Mouse (Mus musculus) neural tube, embryonic 11.5 days (tissue): ENCODE measurements around the gene Slc9a9. TPM values are rescaled to one million over a fixed set of nuclear protein-coding genes. Genes with fewer than 3 reads are reported as not detected.

Experiments used
- ATAC-seq: fragments of 200-750 bp; cut with Nextera tagmentation; 2 replicates; pipeline ENCODE4 v1.8.0; 2017; ENCODE audit warnings: moderate number of reproducible peaks, mild to moderate bottlenecking, moderate TSS enrichment, moderate library complexity; ENCODE audit not compliant: insufficient read depth, low FRiP score, low TSS enrichment
- DNase-seq: peaks from one replicate; pipeline ENCODE4 v3.0.0-alpha.2; 2015; ENCODE audit warnings: low spot score
- H3K27ac ChIP-seq: fragments of 300-500 bp; sonication (generic); 2 replicates; pipeline ENCODE4 v1.5.1; 2014; ENCODE audit warnings: low read depth, mild to moderate bottlenecking, low read length
- H3K27me3 ChIP-seq: fragments of 300-500 bp; sonication (generic); 2 replicates; pipeline ENCODE4 v1.6.1; 2014; ENCODE audit warnings: mild to moderate bottlenecking, low read length, mixed read lengths; ENCODE audit not compliant: control insufficient read depth, insufficient read depth
- H3K36me3 ChIP-seq: fragments of 300-500 bp; sonication (generic); 2 replicates; pipeline ENCODE4 v1.6.1; 2014; ENCODE audit warnings: mild to moderate bottlenecking, low read length, moderate library complexity, mixed read lengths; ENCODE audit not compliant: control insufficient read depth, insufficient read depth
- H3K4me1 ChIP-seq: fragments of 300-500 bp; sonication (generic); 2 replicates; pipeline ENCODE4 v1.6.1; 2014; ENCODE audit warnings: low read length, mixed read lengths; ENCODE audit not compliant: control insufficient read depth, insufficient read depth
- H3K4me2 ChIP-seq: fragments of 300-500 bp; sonication (generic); 2 replicates; pipeline ENCODE4 v1.6.1; 2014; ENCODE audit warnings: low read depth, mild to moderate bottlenecking, moderate library complexity
- H3K4me3 ChIP-seq: fragments of 300-500 bp; sonication (generic); 2 replicates; pipeline ENCODE4 v1.5.1; 2014; ENCODE audit warnings: low read depth, low read length
- H3K9ac ChIP-seq: fragments of 300-500 bp; sonication (generic); 2 replicates; pipeline ENCODE4 v1.6.1; 2014; ENCODE audit warnings: mild to moderate bottlenecking, low read length
- H3K9me3 ChIP-seq: fragments of 300-500 bp; sonication (generic); 2 replicates; pipeline ENCODE4 v1.6.1; 2016; ENCODE audit warnings: low read length; ENCODE audit not compliant: control insufficient read depth
- WGBS: fragments of 180-500 bp; shearing (Covaris S2); extraction: QIAGEN DNeasy Blood & Tissue Kit; methylation state at CpG from one replicate; pipeline ENCODE4 v1.1.7; 2014; 5-methylcytosine and 5-hydroxymethylcytosine counted together
- polyA plus RNA-seq: library from polyadenylated mRNA; unstranded; fragments of >200 nt; fragmentation: Nextera tagmentation; extraction: Ambion mirVana; gene quantifications from 2 replicates; pipeline ENCODE4 v1.2.1, GENCODE M21; 2014

Gene Slc9a9
- polyA plus RNA-seq, 1 experiment from 2014 or later, result 4.6 TPM

DNA sequence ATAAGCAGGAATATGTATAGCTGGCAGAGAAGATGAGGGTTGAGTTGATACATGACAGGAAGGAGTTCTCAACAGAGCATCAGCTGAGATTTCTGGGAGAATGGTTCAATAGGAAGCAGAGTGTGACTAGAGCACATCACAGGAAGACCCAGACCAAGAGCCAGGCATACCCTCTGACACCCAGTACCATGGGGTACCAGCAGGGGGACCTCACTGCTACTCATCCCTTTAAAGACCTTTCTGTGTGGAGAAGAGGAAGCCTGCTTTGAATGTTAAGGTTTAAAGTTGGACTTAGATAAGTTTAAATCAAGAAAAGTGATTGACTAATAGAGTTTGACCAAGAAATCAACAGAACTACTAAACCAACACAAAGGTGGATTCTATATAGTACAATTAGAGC, 257.4 kb downstream of the Slc9a9 start:
- H3K36me3 ChIP-seq, result no peaks in the 10 kb centered on the region
- no peak overlapping the region for H3K4me2 ChIP-seq
- no peak overlapping the region for H3K9ac ChIP-seq
- no peak overlapping the region for H3K4me3 ChIP-seq
- no peaks in the 10 kb centered on the region for H3K4me1 ChIP-seq
- H3K9me3 ChIP-seq, result no peaks in the 10 kb centered on the region
- ATAC-seq (no peak), DNase-seq (no peak)
- H3K27me3 ChIP-seq, result no peaks in the 10 kb centered on the region
- H3K27ac ChIP-seq, result no peak overlapping the region

GRCm38 (mm10) chr9:94945569-94946135, 275.9 kb downstream of the Slc9a9 start:
- DNase-seq (no peak), ATAC-seq (no peak)
- no peaks in the 10 kb centered on the region for H3K27me3 ChIP-seq
- H3K9me3 ChIP-seq, result no peaks in the 10 kb centered on the region
- H3K36me3 ChIP-seq, result no peaks in the 10 kb centered on the region
- no peak overlapping the region for H3K4me2 ChIP-seq
- no peak overlapping the region for H3K9ac ChIP-seq
- H3K27ac ChIP-seq, result no peak overlapping the region
- H3K4me3 ChIP-seq, result no peak overlapping the region
- no peaks in the 10 kb centered on the region for H3K4me1 ChIP-seq
- WGBS, result 83% methylated on average over 7 of the region's 7 CpGs

DNA sequence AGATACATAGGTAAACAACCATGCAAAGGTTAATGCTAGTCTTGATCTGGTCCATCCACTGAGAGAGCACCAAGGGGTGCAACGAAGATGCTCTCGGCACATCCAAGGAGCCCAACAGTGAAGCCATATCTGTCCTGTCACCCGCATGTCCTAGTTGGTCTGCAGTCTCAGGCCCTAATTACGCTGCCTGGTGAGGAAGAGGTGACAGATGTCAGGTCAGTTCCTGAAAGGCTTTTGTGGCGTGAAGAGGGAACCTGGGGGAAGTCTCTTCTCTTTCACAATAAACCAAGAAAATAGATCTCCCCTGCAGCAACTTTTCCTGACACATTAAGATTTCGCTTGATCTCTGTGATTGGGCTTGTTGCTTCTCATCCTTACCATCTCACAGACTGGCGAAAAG, 277.5 kb downstream of the Slc9a9 start:
- Histone ChIP-seq H3K4me3 (no peak overlapping the region), H3K9me3 (no peaks in the 10 kb centered on the region), H3K36me3 (no peaks in the 10 kb centered on the region), H3K27ac (no peak overlapping the region), H3K9ac (no peak overlapping the region), H3K4me2 (no peak overlapping the region), H3K4me1 (no peaks in the 10 kb centered on the region), H3K27me3 (no peaks in the 10 kb centered on the region)
- no peak for DNase-seq
- 83% methylated on average over 7 of the region's 7 CpGs for WGBS
- no peak for ATAC-seq

DNA sequence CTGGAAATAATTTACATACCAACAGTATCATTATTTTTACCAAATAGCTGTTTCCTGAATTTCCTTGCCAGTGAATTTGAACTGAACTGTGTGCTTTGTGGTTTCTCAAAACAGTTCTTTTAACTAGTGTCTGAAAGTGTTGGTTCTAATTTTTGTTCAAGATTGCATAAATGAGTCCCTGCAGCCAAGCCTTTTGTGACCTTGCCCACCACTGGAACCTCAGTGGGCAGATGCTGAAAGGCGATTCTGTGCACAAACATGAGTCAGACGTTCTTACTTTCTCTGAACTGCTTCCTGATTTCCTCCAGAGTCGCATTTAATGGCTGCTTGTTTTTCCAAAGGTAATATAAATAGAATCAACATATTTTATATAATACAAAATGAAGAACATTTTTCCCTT, 281.0 kb downstream of the Slc9a9 start:
- Histone ChIP-seq H3K27ac (no peak overlapping the region), H3K4me1 (no peaks in the 10 kb centered on the region), H3K4me2 (no peak overlapping the region), H3K27me3 (no peaks in the 10 kb centered on the region), H3K9ac (no peak overlapping the region), H3K36me3 (no peaks in the 10 kb centered on the region), H3K4me3 (no peak overlapping the region), H3K9me3 (no peaks in the 10 kb centered on the region)
- no peak for DNase-seq
- no peak for ATAC-seq
- 76% methylated on average over 3 of the region's 3 CpGs for WGBS

DNA sequence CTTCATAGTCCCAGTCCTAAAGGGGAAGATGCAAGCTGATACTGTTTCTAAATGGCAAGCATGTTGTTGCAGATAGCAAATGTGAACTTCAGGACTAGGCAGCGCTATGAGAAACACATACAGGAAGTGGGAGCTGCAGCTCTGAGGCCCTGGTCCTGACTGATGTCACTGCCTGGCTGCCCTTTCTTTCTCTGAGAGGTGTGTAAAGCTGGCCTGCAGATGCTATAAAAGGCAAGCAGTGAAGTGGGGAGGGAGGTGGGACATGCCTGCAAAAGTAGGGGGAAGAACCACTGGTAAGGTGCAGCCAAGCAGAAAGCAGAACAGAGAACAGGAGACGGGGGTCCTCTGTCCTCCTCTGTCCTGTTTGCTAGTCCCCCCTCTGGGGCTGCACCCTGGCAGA, 285.9 kb downstream of the Slc9a9 start:
- DNase-seq (no peak), ATAC-seq (no peak)
- Histone ChIP-seq H3K4me3 (no peak overlapping the region), H3K4me1 (no peaks in the 10 kb centered on the region), H3K9me3 (no peaks in the 10 kb centered on the region), H3K27ac (no peak overlapping the region), H3K9ac (no peak overlapping the region), H3K36me3 (no peaks in the 10 kb centered on the region), H3K4me2 (no peak overlapping the region), H3K27me3 (no peaks in the 10 kb centered on the region)
- WGBS, result 51% methylated on average over 2 of the region's 2 CpGs

- Histone ChIP-seq H3K9ac (no peak overlapping the region), H3K4me2 (no peak overlapping the region), H3K4me1 (no peaks in the 10 kb centered on the region), H3K4me3 (no peak overlapping the region), H3K27me3 (no peaks in the 10 kb centered on the region), H3K27ac (no peak overlapping the region), H3K36me3 (no peaks in the 10 kb centered on the region), H3K9me3 (no peaks in the 10 kb centered on the region)
- 75% methylated on average over 2 of the region's 2 CpGs for WGBS
- ATAC-seq, result no peak
- no peak for DNase-seq
These were observed 288.7 kb downstream of the Slc9a9 start for GRCm38 (mm10) chr9:94958382-94958781.

- ATAC-seq (no peak), DNase-seq (no peak)
- Histone ChIP-seq H3K27ac (no peak overlapping the region), H3K36me3 (no peaks in the 10 kb centered on the region), H3K9ac (no peak overlapping the region), H3K9me3 (no peaks in the 10 kb centered on the region), H3K27me3 (no peaks in the 10 kb centered on the region), H3K4me2 (no peak overlapping the region), H3K4me1 (no peaks in the 10 kb centered on the region), H3K4me3 (no peak overlapping the region)
- 78% methylated on average over 5 of the region's 5 CpGs for WGBS
These were observed 298.9 kb downstream of the Slc9a9 start for GRCm38 (mm10) chr9:94968596-94969120.

DNA sequence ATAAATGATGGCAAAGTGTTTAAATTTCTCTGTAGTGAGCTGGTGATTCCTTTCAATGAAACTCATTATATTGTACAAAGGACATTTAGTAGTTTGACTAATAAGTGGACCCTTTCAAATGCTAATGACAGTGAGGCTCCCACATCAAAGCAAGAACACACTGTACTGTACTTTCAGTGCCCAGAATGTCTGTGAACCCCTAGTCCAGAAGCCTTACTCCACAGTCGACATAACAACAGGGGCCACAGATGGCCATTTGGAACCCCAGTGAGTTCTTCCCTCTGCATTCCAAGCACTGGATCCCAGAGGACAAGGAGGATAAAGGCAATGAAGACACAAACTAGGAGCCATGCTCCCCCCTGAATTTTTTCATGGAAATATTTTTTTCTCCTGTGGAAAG, 299.4 kb downstream of the Slc9a9 start:
- H3K36me3 ChIP-seq, result no peaks in the 10 kb centered on the region
- 38% methylated on average over 1 of the region's 1 CpGs for WGBS
- no peak overlapping the region for H3K4me3 ChIP-seq
- H3K9me3 ChIP-seq, result no peaks in the 10 kb centered on the region
- no peak for DNase-seq
- no peak overlapping the region for H3K4me2 ChIP-seq
- H3K27me3 ChIP-seq, result no peaks in the 10 kb centered on the region
- no peaks in the 10 kb centered on the region for H3K4me1 ChIP-seq
- no peak overlapping the region for H3K27ac ChIP-seq
- peak; percentile 25; the same call in 1 of the 2 replicates for ATAC-seq
- H3K9ac ChIP-seq, result no peak overlapping the region

DNA sequence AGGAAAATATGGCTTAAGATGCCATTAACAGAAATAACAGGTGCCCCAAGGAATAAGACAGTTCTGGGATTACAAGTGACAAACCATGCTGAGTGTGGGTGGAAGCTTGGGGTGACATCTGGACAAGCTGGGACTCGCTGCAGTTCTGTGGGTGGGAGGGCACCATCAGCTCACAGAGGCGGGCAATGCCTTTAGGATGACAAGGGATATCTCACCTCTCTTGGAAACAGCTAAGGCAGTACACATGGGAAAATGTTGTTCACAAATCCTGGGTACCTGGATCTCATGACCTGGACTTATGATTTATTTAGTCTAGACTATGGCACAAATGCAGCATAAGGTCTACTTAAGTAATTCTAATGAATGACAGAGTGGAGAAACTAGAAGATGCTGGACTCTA, 302.3 kb downstream of the Slc9a9 start:
- Histone ChIP-seq H3K4me2 (no peak overlapping the region), H3K9ac (no peak overlapping the region), H3K36me3 (no peaks in the 10 kb centered on the region), H3K27me3 (no peaks in the 10 kb centered on the region), H3K4me1 (no peaks in the 10 kb centered on the region), H3K27ac (no peak overlapping the region), H3K9me3 (no peaks in the 10 kb centered on the region), H3K4me3 (no peak overlapping the region)
- WGBS, result 68% methylated on average over 2 of the region's 2 CpGs
- DNase-seq (no peak), ATAC-seq (no peak)
